Mouse (Mus musculus) skeletal muscle tissue, adult 2 months (tissue): ENCODE data around the gene Arfgap2.
"Not testable (repeated sequence)": the region's sequence is repeated elsewhere in the genome, so short reads cannot be mapped to it uniquely, and the experiment has no call there.

Experiments used
- DNase-seq: peaks from one replicate; pipeline ENCODE4 v3.0.0-alpha.2; 2012; ENCODE audit warnings: low read depth, low spot score

Arfgap2 gene

GRCm38 (mm10) chr2:91264711-91265681, at the start of gene Arfgap2:
Arfgap2 (plus strand) TSS chr2:91264974.
- peak; percentile 98 for DNase-seq

- no peak for DNase-seq
Measured at GRCm38 (mm10) chr2:91217032-91217431, 47.7 kb upstream of the Arfgap2 start.

GRCm38 (mm10) chr2:91220501-91220900, 44.3 kb upstream of the Arfgap2 start:
- no peak for DNase-seq

- no peak for DNase-seq
Measured at GRCm38 (mm10) chr2:91223614-91224013, 41.2 kb upstream of the Arfgap2 start.

- no peak for DNase-seq
Measured at GRCm38 (mm10) chr2:91229735-91230134, 35.0 kb upstream of the Arfgap2 start.

GRCm38 (mm10) chr2:91236601-91237510, 27.9 kb upstream of the Arfgap2 start, which contains the start of gene Ddb2:
Ddb2 (minus strand) TSS chr2:91236982.
- peak; percentile 95 for DNase-seq

GRCm38 (mm10) chr2:91237511-91238080, 27.2 kb upstream of the Arfgap2 start:
- DNase-seq = not testable (repeated sequence)

GRCm38 (mm10) chr2:91242547-91242946, 22.2 kb upstream of the Arfgap2 start:
- DNase-seq = no peak

GRCm38 (mm10) chr2:91243416-91243815, 21.4 kb upstream of the Arfgap2 start:
- DNase-seq = no peak

GRCm38 (mm10) chr2:91244557-91245228, 20.1 kb upstream of the Arfgap2 start:
- DNase-seq = no peak

- no peak for DNase-seq
Measured at GRCm38 (mm10) chr2:91248366-91248765, 16.4 kb upstream of the Arfgap2 start.

GRCm38 (mm10) chr2:91252001-91252400, 12.8 kb upstream of the Arfgap2 start:
- no peak for DNase-seq

GRCm38 (mm10) chr2:91252512-91252911, 12.3 kb upstream of the Arfgap2 start:
- DNase-seq = no peak

- no peak for DNase-seq
Measured at GRCm38 (mm10) chr2:91254725-91255380, 9.9 kb upstream of the Arfgap2 start.

- DNase-seq = peak; percentile 75
Measured at GRCm38 (mm10) chr2:91255661-91256150, 9.1 kb upstream of the Arfgap2 start, which contains the start of gene Pacsin3. Pacsin3 (plus strand) TSS chr2:91255954.

GRCm38 (mm10) chr2:91256256-91257125, 8.3 kb upstream of the Arfgap2 start:
- no peak for DNase-seq

GRCm38 (mm10) chr2:91257126-91257980, 7.4 kb upstream of the Arfgap2 start:
- DNase-seq = no peak

GRCm38 (mm10) chr2:91258054-91258453, 6.7 kb upstream of the Arfgap2 start:
- no peak for DNase-seq
